Mouse (Mus musculus) ovary, postnatal 10 days (tissue): ENCODE results near the gene Rcor2.

Experiments
- DNase-seq: peaks from one replicate; pipeline ENCODE4 v3.0.0; 2022; ENCODE audit warnings: low spot score

Rcor2 gene

DNA sequence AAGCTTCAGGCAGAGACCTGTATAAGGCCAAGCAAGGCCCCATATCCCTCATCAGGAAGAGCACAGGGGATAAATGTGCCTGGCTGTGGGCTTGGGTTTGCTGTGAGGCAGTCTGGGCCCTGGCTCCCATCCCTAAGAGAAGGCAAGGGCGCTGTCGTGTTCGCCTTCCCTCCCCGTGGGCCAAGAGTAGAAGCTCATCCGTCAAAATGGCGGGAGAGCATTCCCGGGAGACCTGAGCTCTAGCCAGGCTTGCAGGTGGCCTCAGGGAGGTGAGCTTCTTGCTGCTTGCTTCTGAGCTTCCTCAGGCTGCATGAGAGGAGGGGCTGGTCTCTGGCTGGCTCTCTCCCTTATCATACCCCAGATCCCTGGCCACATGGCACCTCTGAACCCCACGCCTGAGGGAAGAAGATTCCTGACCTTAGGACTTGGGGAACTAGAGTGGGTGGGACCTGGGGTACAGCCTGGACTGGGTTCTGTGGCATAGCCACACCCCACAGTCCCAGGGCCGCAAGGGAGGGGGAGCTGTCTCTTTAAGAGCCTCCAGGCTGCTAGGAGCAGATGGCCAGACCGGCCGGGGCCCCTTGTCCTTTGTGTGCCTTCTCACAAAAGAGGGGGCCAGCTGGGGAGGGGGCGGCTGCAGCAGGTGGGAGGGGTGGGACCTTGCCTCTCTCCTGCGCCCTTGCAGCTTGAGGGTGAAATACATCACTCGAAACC lies 1.5 kb upstream of the Rcor2 start:
- DNase-seq, result no peak

DNA sequence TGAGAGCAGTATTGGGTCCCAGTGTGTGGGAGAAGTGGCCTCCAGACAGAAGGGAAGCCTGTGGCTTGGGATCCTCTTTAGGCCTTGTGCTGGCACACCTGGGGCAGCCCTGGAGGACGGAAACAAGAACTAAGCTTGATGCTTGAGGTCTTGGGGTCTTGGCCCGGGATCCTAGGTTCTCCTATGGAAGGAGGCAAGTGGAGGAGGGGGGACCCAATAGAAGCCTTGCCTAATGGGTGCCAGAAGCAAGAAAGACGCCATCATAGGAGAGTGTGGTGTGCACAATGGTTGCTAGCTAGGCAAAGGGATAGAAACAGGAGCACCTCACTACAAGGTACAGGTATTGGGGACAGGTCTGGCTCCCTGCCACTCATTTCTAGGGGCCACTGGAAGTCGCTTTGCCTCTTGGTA lies 699 bp upstream of the Rcor2 start:
- no peak for DNase-seq

DNA sequence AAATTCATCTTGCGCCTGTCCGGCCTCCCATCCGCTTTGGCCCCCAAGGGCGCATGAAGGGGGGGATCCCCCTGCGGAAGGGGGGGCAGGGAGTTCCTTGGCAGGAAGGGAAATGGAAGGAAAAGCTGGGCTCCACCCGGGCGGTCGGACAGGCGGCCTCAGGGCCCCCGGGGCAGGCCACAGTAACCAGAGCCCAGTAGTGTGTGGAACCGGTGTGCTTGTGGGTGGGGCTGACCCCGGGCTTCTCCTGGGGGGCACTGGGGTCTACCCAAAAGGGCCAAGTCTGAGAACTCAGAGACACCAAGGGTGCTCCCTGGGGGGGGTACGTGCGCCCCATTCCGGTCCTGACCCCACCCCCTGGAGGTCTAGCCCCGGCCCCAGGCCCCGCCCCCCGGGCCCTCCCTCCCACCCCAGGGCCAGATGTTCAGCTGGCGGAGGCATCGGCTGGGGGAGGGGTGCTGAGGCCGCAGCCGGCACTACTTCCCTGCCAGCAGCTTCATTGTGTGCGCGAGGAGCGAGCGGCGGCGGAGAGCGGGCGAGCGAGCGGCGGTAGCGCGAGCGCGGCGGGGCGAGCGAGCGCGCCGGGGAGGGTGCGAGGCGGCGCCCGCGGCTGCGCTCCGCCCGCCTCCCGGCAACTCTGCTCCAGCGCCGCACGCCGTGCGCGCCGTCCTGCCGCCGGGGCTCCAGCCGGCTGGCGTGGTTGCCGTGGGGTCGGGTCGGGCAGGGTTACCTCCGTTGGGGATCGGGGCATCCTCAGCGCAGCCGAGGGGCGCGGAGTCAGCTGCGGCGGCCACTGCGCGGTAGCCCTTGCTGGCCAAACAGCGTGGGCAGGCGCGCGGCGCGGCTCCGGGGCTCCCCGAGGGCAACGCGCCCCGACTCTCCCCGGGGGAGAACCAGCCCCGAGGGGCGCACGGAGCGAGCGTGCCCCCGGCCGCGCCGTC lies 926 bp downstream of the Rcor2 start:
- DNase-seq, result peak; percentile 58

DNA sequence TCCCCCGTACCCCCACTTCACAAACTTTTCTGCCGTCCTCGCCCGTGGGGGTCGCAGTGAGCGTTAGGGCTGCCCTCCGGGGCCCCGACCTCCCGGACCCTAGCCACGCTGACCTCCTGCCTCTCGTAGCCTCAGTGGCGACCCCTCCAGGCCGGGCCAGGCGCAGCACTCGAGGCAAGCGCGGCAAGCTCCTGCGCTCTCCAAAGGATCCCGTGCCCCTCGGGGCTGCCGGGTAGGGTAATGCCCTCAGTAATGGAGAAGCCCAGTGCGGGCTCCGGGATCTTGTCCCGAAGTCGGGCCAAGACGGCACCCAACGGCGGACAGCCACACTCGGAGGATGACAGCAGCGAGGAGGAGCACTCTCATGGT lies 1.6 kb downstream of the Rcor2 start:
- peak; percentile 73 for DNase-seq

DNA sequence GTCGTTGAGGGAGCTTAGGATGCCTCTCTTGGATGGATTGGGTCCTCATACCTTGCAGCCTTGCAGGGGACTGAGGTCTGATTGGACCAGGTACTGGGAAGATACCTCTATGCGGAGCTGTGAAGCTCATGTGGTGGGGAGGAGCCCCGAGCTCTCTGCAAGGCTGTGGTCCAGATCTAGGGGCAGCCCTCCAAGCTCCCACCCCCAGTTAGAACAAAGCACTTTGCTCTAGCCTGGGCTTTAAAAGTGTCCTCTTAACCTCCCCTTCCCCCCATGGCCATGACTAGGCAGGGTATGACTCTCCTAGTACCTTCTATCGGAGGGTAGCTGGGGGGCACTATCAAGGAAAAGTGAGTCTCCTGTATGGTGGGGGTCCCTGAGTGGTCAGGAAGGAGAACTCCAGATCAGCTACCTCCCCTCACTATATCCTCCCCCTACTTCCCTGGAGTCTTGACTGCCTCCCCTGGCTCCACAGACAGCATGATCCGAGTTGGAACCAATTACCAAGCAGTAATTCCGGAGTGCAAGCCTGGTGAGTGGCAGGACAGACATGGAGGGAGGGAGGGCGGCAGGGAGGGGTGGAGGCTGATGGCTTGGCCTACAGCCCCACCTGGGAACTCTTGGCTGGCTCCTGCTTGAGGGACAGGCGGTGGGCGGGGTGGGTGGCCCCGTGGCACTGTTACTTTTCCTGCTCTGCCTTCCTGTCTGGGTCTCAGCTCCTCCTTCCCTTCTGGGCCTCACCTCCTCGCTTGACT lies 2.3 kb downstream of the Rcor2 start:
- DNase-seq, result no peak

DNA sequence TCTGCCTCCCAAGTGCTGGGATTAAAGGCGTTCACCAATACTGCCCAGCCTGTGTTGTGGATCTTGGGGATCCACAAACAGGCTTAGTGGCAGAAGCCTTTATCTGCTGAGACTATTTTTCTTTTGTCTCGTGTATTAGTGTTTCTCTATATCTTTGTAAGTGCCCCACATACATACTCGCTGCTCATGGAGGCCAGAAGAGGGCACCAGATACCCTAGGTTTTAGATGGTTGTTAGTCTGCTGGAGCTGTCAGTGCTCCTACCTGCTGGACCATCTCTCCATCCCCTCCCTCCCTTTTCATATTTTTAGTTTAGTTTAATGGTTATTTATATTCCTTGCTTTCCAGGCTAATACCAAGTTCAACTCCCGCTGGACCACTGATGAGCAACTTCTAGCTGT lies 6.4 kb downstream of the Rcor2 start:
- no peak for DNase-seq

DNA sequence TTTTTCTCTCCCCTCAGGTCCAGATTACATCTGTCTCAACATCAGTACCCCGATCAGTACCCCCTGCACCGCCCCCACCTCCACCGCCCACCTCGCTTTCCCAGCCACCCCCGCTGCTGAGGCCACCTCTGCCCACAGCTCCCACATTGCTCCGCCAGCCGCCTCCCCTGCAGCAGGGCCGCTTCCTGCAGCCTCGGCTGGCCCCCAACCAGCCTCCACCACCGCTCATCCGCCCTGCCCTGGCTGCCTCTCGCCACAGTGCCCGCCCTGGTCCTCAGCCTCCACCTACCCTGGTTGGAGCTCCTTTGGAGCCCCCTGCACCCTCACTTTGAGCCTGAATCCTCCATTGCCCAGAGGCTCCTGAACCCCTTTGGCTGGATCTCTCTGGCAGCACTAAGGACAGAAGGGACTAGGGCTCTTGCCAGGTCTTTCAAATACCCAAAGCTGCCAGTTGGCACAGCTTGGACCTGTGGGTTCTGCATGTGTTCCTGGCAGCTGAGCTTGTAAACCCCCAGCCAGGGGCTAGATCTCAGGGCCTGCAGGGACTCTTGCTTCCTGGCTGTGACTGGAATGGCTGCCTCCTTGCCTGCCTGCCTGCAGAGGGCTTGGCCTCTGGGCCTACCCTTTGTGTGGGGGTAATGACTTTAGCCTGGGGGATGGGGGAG lies 7.3 kb downstream of the Rcor2 start:
- DNase-seq, result no peak

DNA sequence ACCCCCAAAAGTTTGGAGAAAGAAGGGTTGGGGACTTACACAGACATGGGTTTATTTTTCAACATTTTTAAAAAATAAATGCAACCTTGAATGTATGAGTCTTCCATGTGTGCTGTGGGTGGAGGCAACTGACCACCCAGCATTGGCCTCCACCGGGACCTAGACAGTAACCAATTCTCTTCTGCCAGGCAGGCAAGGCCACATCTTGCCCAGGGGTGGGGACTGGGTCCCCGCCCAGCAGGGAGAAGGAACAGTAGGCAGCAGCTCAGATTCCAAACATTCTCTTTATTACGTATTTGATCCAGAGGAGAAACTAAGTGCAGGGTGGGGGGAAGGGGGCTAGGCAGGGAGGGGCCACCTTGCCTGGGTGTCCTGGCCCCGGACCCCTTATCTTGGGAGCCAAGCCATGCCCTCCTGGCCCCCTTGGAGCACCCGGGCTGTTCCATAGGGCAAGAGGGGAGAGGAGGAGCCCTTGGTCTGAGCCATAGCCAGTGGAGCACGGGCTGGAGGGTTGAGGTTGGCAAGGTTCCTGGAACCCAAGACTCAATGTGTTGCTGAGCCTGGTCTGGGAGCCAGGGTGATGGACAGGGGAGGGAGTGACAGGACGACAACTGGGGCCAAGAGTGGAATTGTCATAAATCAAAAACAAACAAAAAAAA lies 8.1 kb downstream of the Rcor2 start:
- DNase-seq, result no peak

DNA sequence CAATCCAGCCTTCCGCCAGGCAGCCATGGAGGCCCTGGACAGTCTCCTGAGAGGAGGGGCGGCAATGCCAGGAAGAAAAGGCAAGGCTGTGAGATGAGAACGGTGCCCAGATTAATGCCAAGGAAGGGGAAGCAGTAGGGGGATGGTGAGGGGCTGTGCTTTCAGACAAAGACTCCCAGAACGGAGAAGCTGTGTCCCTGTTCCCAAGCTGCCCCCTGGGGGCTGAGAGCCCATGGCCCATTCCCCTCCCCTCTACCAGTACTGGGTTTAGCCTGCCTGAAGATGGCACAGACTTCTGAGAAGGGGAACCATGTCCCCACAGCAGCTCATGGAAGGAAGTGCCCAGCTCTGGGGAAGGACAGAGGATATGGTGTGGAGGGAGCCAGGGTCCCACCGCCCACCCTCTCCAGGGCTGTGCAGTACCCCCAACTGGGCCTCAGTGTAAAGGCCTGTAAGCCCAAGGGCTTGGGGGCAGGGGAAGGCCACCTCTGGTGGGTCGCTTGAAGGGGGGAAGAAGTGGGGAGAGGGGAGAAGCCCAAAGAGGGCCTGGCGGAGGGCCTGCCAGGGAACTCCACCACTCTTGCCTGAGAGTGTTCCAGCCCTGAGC lies 9.0 kb downstream of the Rcor2 start:
- DNase-seq, result no peak

DNA sequence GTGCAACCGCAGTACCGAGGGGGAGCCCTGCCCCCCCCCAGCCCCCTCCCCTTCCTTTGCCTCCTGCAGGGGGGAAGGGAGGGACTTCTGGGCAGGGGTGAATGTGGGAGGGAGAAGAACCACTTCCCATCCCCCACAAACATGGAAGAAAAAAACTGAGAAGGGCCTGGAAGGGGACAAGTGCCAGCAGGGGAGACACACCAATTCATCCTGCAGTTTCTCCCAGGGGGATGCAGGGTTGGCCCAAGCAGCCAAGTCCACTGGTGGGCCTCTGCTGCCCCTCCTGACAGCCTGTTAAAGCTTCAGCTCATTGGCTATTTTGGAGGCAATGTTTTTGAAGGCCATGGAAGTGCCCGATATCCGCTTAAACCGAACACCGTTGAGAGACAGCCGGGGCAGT lies 9.7 kb downstream of the Rcor2 start:
- DNase-seq, result no peak

DNA sequence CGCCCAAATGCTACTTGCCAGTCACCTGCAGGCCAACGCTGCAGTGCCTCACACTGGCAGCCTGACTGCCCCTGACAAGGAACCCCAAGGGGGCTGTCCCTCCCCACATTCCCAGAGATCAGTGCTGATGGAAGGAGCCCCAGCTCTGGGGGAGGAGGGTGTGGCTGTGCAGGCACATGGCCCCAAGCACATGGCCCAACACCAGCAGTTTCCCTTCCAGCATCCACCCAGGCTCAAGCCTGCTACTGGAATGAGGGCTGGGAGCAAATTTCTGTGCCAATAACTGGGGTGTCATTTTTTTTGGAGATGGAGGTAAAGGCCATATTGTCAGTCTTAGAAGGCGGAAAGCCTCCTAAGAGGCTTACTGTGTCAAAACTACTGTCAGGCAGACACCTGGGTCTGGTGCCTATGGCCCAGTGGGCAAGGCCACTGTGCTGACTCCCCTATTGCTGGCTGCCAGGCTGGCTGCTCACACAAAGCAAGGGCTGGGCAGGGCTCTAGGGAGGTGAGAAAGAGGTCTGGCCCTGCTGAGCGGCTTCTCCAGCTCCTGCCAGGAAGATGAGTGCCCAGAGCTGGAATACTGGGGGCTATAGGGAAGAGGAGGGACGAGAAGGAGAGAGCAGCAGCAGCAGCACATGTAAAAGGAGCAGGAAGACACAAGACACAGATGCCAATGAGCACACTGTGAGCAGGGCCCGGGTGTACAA lies 11.2 kb downstream of the Rcor2 start:
- DNase-seq, result no peak

DNA sequence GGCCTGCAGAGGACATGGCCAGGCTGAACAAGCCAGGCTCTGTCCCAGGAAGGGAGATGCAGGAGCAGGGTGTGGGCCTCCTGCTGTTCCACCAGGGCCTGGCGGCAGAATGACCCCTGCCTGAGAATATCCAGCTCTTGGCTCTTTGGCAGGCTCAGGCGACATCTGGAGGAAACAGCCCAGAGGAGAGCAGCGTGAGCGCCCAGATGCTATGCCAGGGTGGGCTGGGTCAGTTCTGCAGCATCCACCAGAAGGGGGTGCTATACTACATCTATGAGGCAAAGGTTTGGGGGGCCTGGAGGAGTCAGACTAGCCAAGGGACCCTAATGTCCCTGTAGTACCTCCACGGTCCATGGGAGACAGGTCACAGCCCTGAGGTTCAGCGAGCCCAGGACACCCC lies 12.0 kb downstream of the Rcor2 start:
- no peak for DNase-seq

DNA sequence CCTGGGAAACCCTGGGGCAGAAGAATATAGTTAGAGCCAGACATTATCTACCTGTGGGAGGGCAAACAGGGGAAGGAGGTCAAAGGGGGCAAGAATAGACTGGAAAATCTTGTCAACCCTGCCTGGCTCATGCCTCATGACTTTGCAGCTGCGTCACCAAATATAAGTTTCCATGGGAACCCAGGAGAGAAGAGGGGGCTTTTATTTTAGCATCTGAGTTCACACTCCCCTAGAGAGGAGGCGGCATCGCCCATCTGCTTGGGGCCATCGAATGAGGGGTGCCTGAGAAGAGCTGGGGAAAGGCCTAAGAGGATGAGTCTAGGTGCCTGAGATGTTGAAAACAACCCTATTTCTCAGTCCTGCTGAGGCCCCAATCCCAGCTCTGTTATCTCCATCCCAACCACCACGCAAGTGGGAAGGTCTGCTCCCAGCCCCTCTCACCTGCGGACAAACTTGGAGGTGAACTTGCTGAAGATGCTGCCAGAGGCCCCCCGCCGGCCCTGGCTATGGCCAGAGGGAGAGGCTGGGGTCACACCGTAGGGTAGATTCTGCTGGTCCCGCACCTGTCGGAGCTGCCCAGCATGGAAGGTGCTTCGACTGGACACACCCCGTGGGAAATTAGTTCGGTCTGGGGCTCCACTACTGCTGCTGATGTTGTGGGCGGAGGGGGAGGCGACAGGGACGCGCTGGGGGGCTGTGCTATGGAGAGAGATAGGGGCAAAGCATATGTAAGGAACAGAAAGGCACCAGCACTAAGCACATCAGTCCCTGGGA lies 13.6 kb downstream of the Rcor2 start:
- no peak for DNase-seq

DNA sequence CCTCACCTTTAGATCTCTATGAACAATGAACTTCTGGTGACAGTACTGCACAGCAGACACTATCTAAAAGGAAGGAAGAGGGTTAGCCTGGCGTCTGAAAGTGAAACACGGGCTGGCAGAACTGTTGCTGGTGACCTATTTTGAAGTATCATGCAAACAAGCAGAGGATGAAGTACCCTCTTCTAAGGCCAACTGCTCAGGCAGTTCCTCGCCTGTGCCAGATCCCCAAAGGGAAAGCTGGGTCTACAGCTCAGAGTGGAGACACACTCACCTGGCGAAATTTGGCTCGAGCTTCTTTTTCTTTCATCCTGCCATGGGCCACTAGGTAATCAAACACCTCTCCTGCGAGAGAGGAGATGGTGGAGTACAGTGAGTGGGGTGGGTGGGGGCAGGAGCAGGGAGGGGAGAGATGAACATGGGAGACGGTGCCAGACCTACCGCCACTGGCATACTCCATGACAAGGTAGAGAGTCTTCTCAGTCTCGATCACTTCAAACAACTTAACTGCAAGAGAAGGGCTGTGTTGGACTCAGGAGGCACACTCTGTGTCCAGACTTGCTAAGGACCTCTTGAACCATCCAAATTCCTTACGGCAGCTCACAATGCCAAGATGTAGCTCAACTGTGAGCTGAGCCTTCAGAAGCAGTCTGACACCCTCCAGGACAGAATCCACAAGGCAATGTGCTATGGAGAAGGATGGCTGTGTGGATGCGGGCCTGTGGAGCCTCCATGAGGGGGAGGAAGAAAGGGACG lies 19.6 kb downstream of the Rcor2 start:
- no peak for DNase-seq

DNA sequence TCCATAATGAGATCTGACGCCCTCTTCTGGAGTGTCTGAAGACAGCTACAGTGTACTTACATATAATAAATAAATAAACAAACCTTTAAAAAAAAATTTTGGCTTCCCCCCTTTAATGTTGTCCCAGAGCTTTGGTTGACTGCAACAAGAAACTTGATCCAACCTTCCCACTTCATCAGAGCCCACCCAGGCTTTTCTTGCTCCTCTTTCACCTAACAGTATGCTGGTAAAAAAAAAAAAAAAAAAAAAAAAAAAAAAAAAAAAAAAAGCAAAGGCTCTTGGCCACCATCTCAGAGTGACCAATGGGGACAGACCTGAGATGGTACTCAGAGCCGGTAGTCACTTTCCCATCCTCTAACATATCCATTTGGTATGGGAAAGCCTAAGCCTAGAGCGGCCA lies 21.2 kb downstream of the Rcor2 start:
- no peak for DNase-seq

DNA sequence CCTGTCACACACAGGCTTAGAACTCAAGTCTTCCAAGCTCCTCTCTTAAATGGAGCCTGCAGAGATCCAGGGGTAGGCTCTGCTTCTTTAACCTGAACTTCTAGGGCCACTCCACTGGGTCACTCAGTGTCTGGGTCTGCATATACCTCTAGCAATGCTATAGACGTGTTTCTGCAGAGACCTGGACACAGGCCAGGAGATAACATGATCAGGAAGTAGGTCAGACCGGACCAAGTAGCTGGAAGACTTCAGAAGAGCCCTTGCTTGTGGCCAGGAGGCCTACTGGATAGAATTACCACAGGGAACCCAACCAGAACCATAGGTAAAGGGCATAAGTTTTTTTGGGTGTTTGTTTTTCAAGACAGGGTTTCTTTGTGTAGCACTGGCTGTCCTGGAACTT lies 22.6 kb downstream of the Rcor2 start:
- no peak for DNase-seq

DNA sequence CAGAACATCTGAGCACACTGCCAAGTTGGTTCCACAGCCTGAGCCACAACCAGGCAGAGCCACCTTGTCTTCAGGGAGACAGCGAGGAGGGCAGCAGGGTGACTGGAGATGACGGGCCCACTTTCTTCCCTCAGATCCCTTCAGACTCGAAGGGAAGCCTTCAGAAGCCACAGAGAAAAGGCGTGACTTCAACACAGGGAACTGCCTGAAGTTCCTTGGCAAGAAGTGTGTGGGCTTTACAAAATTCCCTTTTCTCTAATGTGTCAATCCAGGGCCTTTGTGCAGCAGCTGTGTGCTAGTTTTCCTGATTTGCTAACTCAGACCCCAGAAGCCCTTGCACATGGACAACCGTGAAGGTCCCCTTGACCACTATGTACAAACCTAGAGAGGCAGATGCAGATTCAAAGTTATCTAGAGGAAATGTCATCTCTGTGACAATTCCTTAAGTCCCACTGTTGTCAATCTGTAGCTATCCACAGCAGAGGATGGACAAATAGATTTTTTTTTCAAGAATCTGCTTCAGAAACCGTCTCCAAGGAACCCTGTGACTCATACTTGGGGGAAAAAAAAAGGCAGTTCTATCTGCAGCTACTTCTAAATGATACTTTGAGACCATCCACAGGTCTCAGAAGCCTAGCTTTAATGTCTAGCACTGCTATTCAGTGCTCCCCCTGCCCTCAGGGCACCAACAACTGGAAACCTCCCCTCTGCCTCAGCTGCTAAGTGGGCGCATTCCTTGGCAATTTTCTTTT lies 25.0 kb downstream of the Rcor2 start:
- DNase-seq, result no peak
